Mouse (Mus musculus): ENCODE results near the gene Slc25a21.

DNA sequence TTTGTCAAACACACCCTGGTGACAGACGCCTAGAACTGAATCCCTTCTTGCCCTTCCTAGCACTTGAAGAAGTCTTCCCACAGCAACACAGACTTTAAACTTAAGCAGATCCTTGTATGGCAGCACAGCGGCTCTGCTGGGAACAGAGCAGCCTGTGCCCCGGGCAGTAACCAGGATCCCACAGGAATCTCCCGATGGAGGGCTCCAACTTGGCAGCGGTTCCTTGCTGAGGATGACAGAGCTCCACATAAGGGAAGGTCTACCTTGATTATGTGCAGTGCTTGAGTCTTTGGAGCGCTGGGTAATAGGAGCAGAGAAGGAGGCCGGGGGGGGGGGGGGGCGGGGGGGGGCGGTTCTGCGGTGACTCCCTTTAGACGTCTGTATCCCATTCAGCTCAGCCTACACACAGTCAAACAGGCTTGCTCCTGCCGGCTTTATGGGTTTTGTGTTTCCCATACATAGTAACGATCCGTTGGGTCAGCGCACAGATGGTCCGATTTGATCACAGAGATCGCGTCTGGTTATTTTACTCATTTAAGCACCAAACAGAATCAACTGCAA, 215.1 kb downstream of the Slc25a21 start:
- no peak for TF ChIP-seq POLR2A (IDR thresholded peaks at IDR 0.05; ENCODE audit: extremely low read depth, insufficient read depth, low read length)
- no peak for TF ChIP-seq CTCF (IDR thresholded peaks at IDR 0.05; ENCODE audit: low read depth, low read length)
